Mouse (Mus musculus): ENCODE measurements around the gene Rtp2.

Gene Rtp2

DNA sequence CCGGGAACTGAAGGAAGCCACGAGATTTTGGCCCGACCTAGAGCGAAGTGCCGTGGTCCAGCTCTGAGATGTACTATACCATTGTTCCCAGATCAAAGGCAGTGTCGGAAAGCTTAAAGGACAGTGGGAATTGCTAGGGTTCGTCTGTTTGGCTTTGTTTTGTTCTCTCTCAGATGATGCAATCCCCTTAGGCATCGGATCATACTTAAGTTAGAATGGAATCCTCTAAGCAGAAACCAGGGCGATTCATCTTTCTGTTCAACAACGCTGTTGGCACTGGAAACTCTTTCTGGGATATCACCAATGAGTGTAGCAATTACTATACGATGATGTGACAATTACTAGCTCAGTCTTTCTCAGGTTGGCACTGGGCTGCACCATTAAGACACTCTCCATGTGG, at the start of gene Rtp2:
Gene Rtp2, minus strand, starts transcription at position 101 of the 400 bp plus-strand sequence.
- CTCF ChIA-PET, result no interaction called here

DNA sequence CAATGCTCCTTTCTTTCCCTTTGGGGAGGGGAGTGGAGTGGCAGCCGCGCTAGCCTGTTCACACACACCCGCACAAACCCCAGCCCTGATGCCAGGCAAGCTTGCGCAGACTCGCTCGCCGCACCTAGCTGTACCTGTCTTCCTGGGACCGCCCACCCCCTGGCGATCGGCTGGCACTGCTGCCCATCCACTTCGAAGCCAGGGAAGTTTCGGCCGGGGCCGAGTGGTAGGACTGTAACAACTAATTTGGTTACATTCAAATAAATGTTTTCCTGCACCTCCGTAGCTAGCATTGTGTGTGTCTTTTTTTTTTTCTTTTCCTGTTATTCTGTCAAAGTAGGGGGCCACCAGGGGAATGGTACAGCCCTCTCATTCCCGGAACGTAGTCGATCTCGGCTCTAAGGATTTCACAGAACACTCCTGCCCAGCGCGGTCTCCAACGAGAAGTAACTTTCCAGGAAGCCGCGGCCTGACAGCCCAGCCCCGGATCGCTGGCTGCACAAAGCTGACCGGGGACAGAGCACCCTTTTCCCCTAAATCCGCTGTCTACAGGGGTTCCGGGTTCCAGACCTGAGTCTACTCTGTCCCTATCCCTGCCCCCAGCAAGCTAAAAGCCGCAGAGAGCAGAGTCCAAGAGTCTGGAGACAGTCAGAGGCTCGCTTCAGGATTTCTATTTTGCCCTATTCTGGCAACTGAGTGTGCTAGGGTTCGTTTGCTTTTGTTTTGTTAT, 49.0 kb upstream of the Rtp2 start:
- CTCF ChIA-PET, result interaction anchor here (0.7 to 1.2 kb wide), 3 partner anchors 411 to 1083 kb away, joined by 3 read pairs; no protein-coding TSS in a partner anchor

GRCm38 (mm10) chr16:23980201-23980870, 48.1 kb upstream of the Rtp2 start:
- CTCF ChIA-PET, result interaction anchor here (1.1 to 1.2 kb wide), 2 partner anchors 608 to 1084 kb away, joined by 3 read pairs; no protein-coding TSS in a partner anchor

- CTCF ChIA-PET, result interaction anchor here (0.6 to 0.7 kb wide), 2 partner anchors 1082 to 1263 kb away, joined by 3 to 4 read pairs; no protein-coding TSS in a partner anchor
These were observed 47.3 kb upstream of the Rtp2 start for GRCm38 (mm10) chr16:23979446-23979845.

- CTCF ChIA-PET, result no interaction called here
These were observed 46.3 kb upstream of the Rtp2 start for GRCm38 (mm10) chr16:23978495-23978894.

DNA sequence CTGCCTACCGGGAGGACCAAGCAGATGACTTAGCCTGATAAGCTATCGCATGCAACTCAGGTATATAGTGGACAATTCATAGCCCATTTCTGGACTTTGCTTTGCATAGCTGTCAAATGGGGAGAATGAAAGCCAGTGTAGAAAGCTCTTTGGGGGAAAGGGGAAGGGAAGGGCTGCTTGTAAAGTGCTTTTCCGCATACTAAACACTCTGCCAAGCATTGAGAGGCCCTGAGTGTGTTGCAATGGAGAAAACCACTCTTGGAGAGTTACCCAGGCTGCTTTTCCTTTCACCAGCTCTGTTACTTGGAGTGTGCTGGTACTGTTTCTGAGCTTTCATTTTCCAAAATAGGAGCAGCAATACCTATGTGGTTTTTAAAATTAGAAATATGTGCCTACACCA, 45.5 kb upstream of the Rtp2 start:
- CTCF ChIA-PET, result no interaction called here

DNA sequence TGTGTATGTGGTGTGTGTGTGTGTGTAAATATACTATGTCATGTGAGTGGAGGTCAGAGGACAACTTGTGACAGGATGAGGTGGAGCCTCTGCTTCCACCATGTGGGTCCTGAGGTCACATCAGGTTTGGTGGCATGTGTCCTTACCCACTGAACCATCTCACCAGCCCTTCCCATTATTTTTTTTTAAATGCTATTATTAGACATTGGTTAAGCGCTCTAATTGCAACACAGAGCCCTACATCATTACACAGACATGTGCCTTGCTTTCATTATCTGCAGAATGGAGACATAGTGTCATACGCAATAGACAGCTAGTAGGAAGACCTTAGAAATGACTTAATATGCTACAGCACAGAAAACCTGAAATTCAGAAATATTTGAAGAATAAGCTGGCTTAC, 44.0 kb upstream of the Rtp2 start:
- CTCF ChIA-PET, result no interaction called here

GRCm38 (mm10) chr16:23973635-23974367, 41.6 kb upstream of the Rtp2 start:
- CTCF ChIA-PET, result interaction anchor here (0.5 kb wide), 1 partner anchor 1016 kb away, joined by 3 read pairs; no protein-coding TSS in a partner anchor

- CTCF ChIA-PET, result no interaction called here
These were observed 40.7 kb upstream of the Rtp2 start for GRCm38 (mm10) chr16:23972901-23973300.

DNA sequence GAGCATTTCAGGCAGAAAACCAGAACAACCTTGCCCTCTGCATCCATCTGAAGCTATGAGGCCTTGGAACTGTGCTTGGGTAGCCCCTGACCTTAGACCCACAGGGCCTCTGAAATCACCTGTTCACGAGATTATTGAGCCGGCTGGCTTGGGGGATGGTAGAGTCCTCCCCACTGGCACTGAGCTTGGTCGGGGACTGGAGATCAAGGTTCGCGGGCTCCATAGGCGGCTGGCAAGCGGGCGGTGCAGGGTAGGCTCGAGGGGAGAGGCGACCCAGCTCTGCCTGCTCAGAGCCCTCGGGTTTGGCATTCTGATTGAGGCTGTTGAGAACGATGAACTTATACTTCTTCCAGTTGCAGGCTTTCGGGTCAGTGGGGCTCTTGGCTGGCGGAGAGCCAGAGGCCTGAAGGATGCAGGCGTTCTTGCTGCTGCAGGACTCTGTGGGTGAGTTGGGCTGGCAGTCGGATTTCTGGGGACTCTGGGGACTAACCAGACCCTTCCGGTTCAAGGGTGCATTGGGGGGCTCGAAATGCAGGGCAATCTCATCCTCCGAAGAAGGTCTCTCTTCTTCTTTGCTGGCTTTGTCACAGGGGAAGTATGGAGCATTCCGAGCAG, 40.0 kb upstream of the Rtp2 start:
- CTCF ChIA-PET, result no interaction called here

GRCm38 (mm10) chr16:23969919-23970318, 37.7 kb upstream of the Rtp2 start:
- CTCF ChIA-PET, result no interaction called here

- CTCF ChIA-PET, result no interaction called here
These were observed 36.7 kb upstream of the Rtp2 start for GRCm38 (mm10) chr16:23968888-23969287.

DNA sequence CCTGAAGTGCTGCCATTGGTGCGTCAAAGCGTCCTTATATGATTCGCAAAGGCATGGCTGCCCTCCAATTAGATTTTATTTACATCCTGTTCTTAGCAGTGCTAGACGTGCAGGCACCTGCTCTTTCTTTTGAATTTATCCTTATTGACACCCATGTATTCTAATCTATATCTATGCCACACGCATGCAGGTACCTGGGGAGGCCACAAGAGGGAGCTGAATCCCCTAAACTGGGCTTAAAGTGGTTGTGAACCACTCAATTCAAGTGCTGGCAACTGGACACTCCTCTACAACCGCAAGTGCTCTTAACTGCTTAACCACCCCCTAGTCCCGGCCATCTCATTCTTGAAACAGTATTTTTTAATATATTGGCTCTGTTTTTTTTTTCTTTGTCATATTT, 35.1 kb upstream of the Rtp2 start:
- CTCF ChIA-PET, result no interaction called here

- CTCF ChIA-PET, result no interaction called here
These were observed 33.9 kb upstream of the Rtp2 start for GRCm38 (mm10) chr16:23966066-23966465.

GRCm38 (mm10) chr16:23964706-23965367, 32.6 kb upstream of the Rtp2 start:
- CTCF ChIA-PET, result interaction anchor here (0.5 to 0.8 kb wide), 2 partner anchors 18 to 1403 kb away, joined by 3 to 6 read pairs; no protein-coding TSS in a partner anchor

- CTCF ChIA-PET, result interaction anchor here (0.5 to 0.8 kb wide), 2 partner anchors 19 to 1404 kb away, joined by 3 to 6 read pairs; no protein-coding TSS in a partner anchor
These were observed 31.9 kb upstream of the Rtp2 start for GRCm38 (mm10) chr16:23963896-23964668.

GRCm38 (mm10) chr16:23962401-23962800, 30.2 kb upstream of the Rtp2 start:
- CTCF ChIA-PET, result interaction anchor here (0.7 to 1.1 kb wide), 3 partner anchors 8 to 1102 kb away, joined by 3 to 4 read pairs (median 3); no protein-coding TSS in a partner anchor

DNA sequence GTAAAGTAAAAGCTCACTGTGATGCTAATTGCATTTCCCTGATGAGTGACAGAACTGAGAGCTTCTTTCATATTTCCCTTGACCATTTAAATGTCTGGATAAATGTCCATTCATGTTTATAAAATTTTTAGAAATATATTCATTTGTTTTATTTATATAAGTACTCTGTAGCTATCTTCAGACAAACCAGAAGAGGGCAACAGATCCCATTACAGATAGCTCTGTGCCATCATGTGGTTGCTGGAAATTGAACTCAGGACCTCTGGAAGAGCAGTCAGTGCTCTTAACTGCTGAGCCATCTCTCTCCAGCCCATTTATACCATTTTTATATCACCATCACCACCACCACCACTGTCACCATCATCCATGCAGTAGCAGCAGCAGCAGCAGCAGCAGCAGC, 26.7 kb upstream of the Rtp2 start:
- CTCF ChIA-PET, result no interaction called here

DNA sequence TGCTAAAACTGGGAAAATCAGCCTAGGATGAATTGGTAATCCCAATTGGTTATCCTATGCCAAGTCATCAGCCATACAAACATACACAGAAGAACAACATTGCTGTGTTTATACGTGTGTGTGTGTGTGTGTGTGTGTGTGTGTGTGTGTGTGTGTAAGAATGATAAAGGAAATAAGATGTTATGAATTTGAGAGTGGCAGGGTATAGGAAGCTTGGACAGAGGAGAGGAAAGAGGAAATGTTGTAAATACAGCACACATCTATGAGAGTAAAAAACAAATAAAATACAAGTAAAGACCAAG, 21.7 kb upstream of the Rtp2 start:
- CTCF ChIA-PET, result interaction anchor here (0.6 to 0.7 kb wide), 4 partner anchors 8 to 731 kb away, joined by 3 to 6 read pairs (median 4); no protein-coding TSS in a partner anchor

- CTCF ChIA-PET, result interaction anchor here (0.6 to 0.9 kb wide), 4 partner anchors 340 to 1130 kb away, joined by 3 to 6 read pairs (median 4); no protein-coding TSS in a partner anchor
These were observed 21.2 kb upstream of the Rtp2 start for GRCm38 (mm10) chr16:23953189-23953958.
